Mouse (Mus musculus) stomach, embryonic 16.5 days (tissue): ENCODE results near the gene Adamtsl5. TPM values are rescaled to one million over a fixed set of nuclear protein-coding genes. Genes with fewer than 3 reads are reported as not detected.

Experiments used
- ATAC-seq: fragments of 200-750 bp; cut with Nextera tagmentation; 2 replicates; pipeline ENCODE4 v1.8.0; 2017; ENCODE audit warnings: moderate number of reproducible peaks, moderate TSS enrichment; ENCODE audit not compliant: insufficient read depth, low FRiP score
- H3K27ac ChIP-seq: fragments of 300-500 bp; sonication (generic); 2 replicates; pipeline ENCODE4 v1.5.1; 2014; ENCODE audit warnings: low read length
- H3K27me3 ChIP-seq: fragments of 300-500 bp; sonication (generic); 2 replicates; pipeline ENCODE4 v1.6.1; 2014; ENCODE audit warnings: low read length, control low read depth, mixed read lengths; ENCODE audit not compliant: control insufficient read depth, insufficient read depth
- H3K36me3 ChIP-seq: fragments of 300-500 bp; sonication (generic); 2 replicates; pipeline ENCODE4 v1.6.1; 2014; ENCODE audit warnings: low read length; ENCODE audit not compliant: control insufficient read depth, insufficient read depth
- H3K4me1 ChIP-seq: fragments of 300-500 bp; sonication (generic); 2 replicates; pipeline ENCODE4 v1.6.1; 2014; ENCODE audit warnings: low read length, control low read depth, mixed read lengths; ENCODE audit not compliant: control insufficient read depth, insufficient read depth
- H3K4me2 ChIP-seq: fragments of 300-500 bp; sonication (generic); 2 replicates; pipeline ENCODE4 v1.6.1; 2014; ENCODE audit warnings: low read depth, low read length, mixed read lengths
- H3K4me3 ChIP-seq: fragments of 300-500 bp; sonication (generic); replicated peaks from 2 replicates; pipeline ENCODE4 v1.5.1; 2014; ENCODE audit warnings: mild to moderate bottlenecking, low read length
- H3K9ac ChIP-seq: fragments of 300-500 bp; sonication (generic); 2 replicates; pipeline ENCODE4 v1.6.1; 2014; ENCODE audit warnings: low read length
- H3K9me3 ChIP-seq: fragments of 300-500 bp; sonication (generic); replicated peaks from 2 replicates; pipeline ENCODE4 v1.6.1; 2016; ENCODE audit warnings: low read length, control low read depth; ENCODE audit not compliant: control insufficient read depth
- WGBS: fragments of 180-500 bp; shearing (Covaris S2); extraction: QIAGEN DNeasy Blood & Tissue Kit; methylation state at CpG from one replicate; pipeline ENCODE4 v1.1.7; 2014; 5-methylcytosine and 5-hydroxymethylcytosine counted together
- polyA plus RNA-seq: library from polyadenylated mRNA; unstranded; fragments of >200 nt; fragmentation: Nextera tagmentation; extraction: Ambion mirVana; gene quantifications from 2 replicates; pipeline ENCODE4 v1.2.1, GENCODE M21; 2015

Adamtsl5 gene
- polyA plus RNA-seq, 1 experiment from 2014 or later = 22.0 TPM

DNA sequence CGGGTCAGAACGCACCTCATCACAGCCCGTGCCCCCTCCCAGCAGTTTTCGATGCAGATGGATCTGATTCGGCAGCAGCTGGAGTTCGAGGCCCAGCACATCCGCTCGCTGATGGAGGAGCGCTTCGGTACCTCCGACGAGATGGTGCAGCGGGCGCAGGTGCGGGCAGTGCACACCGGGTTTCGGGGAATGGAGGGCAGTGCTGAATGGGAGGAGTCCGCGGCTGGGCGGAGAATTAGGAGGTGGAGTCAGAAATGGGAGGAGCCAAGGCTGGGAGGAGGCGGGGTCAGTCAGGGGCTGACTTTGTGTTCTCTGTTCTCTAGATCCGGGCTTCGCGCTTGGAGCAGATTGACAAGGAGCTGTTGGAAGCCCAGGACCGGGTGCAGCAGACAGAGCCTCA, 43.4 kb downstream of the Adamtsl5 start:
- H3K4me1 ChIP-seq = peaks cover 4% of the 10 kb centered on the region; the same call in 1 of the 2 replicates
- WGBS = 18% methylated on average over 25 of the region's 25 CpGs
- peak overlapping the region; percentile 10; the same call in 1 of the 2 replicates for H3K4me3 ChIP-seq
- ATAC-seq = peak; percentile 28; the same call in 1 of the 2 replicates
- H3K9me3 ChIP-seq = no peaks in the 10 kb centered on the region
- H3K4me2 ChIP-seq = no peak overlapping the region
- no peaks in the 10 kb centered on the region for H3K36me3 ChIP-seq
- peaks cover 46% of the 10 kb centered on the region for H3K27me3 ChIP-seq
- no peak overlapping the region for H3K9ac ChIP-seq
- H3K27ac ChIP-seq = no peak overlapping the region

DNA sequence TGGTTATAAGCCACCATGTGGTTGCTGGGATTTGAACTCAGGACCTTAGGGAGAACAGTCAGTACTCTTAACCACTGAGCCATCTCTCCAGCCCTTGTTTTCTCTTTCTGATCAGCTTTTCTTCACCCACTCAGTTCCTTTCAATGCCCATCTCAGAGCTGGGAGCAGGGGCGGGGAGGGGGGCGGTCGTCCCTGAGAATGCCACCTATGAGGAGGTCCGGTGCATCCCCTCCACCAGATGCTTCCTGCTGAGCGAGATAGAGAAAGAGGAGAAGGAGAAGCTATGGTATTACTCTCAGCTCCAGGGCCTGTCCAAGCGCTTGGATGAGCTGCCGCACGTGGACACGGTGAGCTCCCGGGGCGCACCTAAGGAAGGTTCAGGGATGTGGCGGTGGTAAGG, 43.8 kb downstream of the Adamtsl5 start:
- peak overlapping the region; percentile 10; the same call in 1 of the 2 replicates for H3K4me3 ChIP-seq
- H3K36me3 ChIP-seq = no peaks in the 10 kb centered on the region
- no peak overlapping the region for H3K9ac ChIP-seq
- WGBS = 29% methylated on average over 12 of the region's 12 CpGs
- H3K27me3 ChIP-seq = peaks cover 49% of the 10 kb centered on the region
- H3K4me1 ChIP-seq = peaks cover 4% of the 10 kb centered on the region; the same call in 1 of the 2 replicates
- no peak overlapping the region for H3K27ac ChIP-seq
- H3K4me2 ChIP-seq = no peak overlapping the region
- no peaks in the 10 kb centered on the region for H3K9me3 ChIP-seq
- ATAC-seq = 0 out of 2 replicates have a peak, but pooled peaks have one; percentile 4

DNA sequence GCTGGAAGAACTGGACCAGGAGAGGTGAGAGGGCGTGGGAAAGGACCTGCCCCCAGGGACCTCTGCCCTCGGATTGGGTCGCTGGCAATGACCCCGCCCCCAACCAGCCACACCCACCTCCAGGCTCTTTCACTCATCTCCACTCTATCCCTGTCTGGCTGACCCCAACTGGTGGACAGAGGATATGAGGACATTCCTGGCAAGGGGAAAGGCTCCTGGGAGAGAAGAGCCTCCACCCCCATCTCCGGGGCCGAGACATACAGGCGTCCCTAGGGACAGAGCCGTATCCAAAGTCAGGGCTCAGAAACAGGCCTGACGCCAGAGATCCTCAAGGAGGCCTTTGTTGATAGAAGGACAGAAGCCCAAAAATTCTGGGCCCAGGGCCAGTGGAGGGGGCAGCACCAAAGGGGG, 45.7 kb downstream of the Adamtsl5 start:
- peak; percentile 76 for ATAC-seq
- Histone ChIP-seq H3K27ac (no peak overlapping the region; the same call in 1 of the 2 replicates), H3K4me1 (peaks cover 4% of the 10 kb centered on the region; the same call in 1 of the 2 replicates), H3K36me3 (no peaks in the 10 kb centered on the region), H3K9ac (peak overlapping the region; percentile 40; the same call in 1 of the 2 replicates), H3K9me3 (no peaks in the 10 kb centered on the region), H3K27me3 (peaks cover 64% of the 10 kb centered on the region), H3K4me2 (no peak overlapping the region), H3K4me3 (no peak overlapping the region)
- 14% methylated on average over 9 of the region's 9 CpGs for whole genome bisulfite sequencing

DNA sequence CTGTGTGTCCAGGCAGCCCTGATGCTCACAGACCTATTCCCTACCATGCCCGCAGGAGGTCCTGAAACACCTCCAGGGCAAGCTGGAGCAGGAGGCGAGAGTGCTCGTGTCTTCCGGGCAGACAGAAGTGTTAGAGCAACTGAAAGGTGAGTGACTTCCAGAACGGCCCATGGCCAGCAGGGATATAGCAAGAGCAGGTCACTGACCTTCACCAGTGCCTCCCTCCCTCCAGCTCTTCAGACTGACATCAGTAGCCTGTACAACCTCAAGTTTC, 46.2 kb downstream of the Adamtsl5 start:
- Histone ChIP-seq H3K4me2 (no peak overlapping the region; the same call in 1 of the 2 replicates), H3K4me3 (no peak overlapping the region), H3K27ac (no peak overlapping the region), H3K27me3 (peaks cover 64% of the 10 kb centered on the region), H3K9me3 (no peaks in the 10 kb centered on the region), H3K9ac (peak overlapping the region; percentile 40; the same call in 1 of the 2 replicates), H3K36me3 (no peaks in the 10 kb centered on the region), H3K4me1 (peaks cover 4% of the 10 kb centered on the region; the same call in 1 of the 2 replicates)
- no peak for ATAC-seq
- 66% methylated on average over 5 of the region's 5 CpGs for WGBS

DNA sequence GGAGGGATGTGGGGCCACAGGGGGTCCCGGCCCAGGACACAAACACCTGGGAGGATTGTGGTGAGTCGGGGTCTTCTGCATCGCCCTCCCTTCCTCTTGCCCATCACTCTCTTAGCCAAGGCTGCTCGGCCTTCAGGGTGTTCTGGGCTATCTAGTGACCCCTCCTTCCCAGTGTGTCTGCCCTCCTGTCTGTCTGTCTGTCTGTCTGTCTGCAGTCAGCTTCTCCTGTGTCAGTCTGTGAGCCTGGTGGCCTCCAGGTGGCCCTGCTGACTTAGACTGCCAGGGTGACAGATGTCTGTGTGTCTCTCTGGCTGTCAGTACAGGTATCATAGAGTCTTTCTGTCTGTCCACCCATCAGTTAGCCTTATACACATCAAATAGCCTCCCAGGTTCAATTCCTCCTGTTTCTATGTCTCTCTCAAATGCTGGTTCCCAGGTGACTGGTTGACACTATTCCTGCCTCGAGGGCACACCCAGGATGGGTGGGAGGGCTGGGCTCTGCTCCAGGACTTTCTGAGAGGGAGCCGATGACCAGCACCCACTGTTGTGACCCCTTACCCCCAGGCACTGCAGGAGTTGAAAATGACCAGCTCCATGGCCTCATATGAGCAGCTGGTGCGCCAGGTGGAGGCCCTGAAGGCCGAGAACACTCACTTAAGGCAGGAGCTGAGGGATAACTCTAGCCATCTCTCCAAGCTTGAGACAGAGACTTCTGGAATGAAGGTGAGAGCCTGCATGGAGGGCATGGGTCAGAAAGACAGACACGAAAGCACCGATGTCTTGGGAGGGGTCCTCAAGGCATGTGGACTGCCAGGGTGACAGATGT, 46.7 kb downstream of the Adamtsl5 start:
- H3K4me3 ChIP-seq = no peak overlapping the region
- H3K4me2 ChIP-seq = no peak overlapping the region; the same call in 1 of the 2 replicates
- H3K9me3 ChIP-seq = no peaks in the 10 kb centered on the region
- peak overlapping the region; percentile 22; the same call in 1 of the 2 replicates for H3K9ac ChIP-seq
- no peak overlapping the region for H3K27ac ChIP-seq
- WGBS = 70% methylated on average over 10 of the region's 10 CpGs
- peaks cover 4% of the 10 kb centered on the region; the same call in 1 of the 2 replicates for H3K4me1 ChIP-seq
- no peaks in the 10 kb centered on the region for H3K36me3 ChIP-seq
- ATAC-seq = no peak
- peaks cover 64% of the 10 kb centered on the region for H3K27me3 ChIP-seq

DNA sequence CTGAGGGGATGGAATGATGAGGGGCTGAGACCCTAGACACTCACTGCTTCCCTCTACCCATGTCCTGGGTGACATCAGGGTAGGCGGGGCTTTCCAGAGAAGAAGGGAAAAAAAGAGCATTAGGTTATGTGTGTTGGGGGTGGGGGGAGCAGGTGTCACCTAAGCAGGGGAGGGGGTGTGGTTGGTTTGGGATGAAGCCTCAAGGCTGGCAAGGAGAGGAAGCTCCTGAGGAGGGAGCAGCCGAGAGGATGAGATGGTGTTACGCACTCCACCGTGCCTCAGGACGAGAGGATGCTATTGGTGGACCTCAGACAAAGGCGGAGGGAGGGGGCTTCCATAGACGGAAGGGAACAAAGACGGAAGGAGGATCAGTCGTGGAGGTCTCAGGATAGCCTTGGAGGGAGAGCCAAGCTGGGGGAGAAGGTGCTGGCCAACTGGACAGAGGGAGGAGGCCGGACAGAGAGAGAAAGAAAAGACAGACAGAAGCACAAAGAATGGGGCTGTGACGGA, 47.5 kb downstream of the Adamtsl5 start:
- ATAC-seq = no peak
- 0 out of 2 replicates have a peak overlapping the region, but pooled peaks have one; percentile 22 for H3K9ac ChIP-seq
- H3K4me1 ChIP-seq = peaks cover 7% of the 10 kb centered on the region; the same call in 1 of the 2 replicates
- no peak overlapping the region for H3K4me2 ChIP-seq
- no peak overlapping the region for H3K27ac ChIP-seq
- H3K9me3 ChIP-seq = no peaks in the 10 kb centered on the region
- no peaks in the 10 kb centered on the region for H3K36me3 ChIP-seq
- H3K4me3 ChIP-seq = no peak overlapping the region
- peaks cover 59% of the 10 kb centered on the region for H3K27me3 ChIP-seq
- 36% methylated on average over 11 of the region's 11 CpGs for WGBS

DNA sequence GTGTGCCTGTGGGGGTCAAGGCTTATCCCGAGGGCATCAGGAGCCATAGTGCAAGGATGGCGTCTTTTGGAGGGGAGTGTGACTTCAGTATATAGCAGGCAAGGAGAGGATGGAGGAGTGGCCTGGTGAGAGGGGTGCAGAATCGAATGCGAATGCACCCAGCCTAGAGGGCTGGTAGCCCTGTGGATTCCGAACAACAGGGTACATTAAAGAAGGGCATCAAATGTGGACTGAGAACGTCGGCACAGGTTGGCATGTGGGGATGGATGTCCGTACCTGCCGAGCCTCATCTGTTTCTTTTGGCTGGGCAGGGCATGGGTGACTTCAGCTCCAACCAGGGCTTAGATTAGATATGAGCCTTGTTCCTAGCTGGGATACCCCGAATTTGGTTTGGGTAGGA, 48.4 kb downstream of the Adamtsl5 start:
- Histone ChIP-seq H3K4me1 (peaks cover 8% of the 10 kb centered on the region), H3K9ac (no peak overlapping the region), H3K4me3 (no peak overlapping the region), H3K27me3 (peaks cover 50% of the 10 kb centered on the region), H3K4me2 (no peak overlapping the region), H3K36me3 (no peaks in the 10 kb centered on the region), H3K9me3 (no peaks in the 10 kb centered on the region), H3K27ac (no peak overlapping the region)
- WGBS = 54% methylated on average over 10 of the region's 10 CpGs
- no peak for ATAC-seq

DNA sequence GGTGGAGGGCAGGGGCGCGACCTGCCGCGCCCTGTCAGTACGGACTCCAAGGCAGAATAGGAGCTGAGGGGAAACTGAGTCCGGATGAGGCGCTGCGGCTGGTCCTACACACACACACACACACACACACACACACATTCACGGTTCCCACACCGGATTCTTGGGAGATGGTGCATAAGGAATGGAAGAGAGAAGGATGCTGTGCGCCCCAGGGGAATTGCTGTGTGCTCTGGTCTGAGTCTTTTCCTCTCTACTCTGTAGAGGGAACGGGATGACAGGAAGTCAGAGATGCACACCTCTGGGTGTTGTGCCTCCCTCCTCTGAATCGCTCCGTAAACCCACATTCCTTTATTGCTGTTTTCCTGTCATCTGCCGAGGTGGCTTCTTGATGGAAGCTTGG, 48.9 kb downstream of the Adamtsl5 start:
- no peak for ATAC-seq
- Histone ChIP-seq H3K27ac (no peak overlapping the region), H3K9me3 (no peaks in the 10 kb centered on the region), H3K27me3 (peaks cover 45% of the 10 kb centered on the region), H3K4me3 (no peak overlapping the region; the same call in 1 of the 2 replicates), H3K9ac (no peak overlapping the region), H3K36me3 (0 out of 2 replicates have a peak, but pooled peaks cover 5% of the 10 kb centered on the region), H3K4me2 (no peak overlapping the region), H3K4me1 (peaks cover 8% of the 10 kb centered on the region)
- WGBS = 13% methylated on average over 15 of the region's 15 CpGs
